In genomic region chr6:131501474-131501873, GRCm38 (mm10) we compare ENCODE assay signal across 23 mouse cellular contexts. TPM values are rescaled to one million over a fixed set of nuclear protein-coding genes. Genes with fewer than 3 reads are reported as not detected.
A peak's percentile ranks its signal among the peaks of the same experiment; 100 is the strongest.
DNase-seq lines count a peak whose midpoint lies in the region; ATAC-seq and TF ChIP-seq lines count a peak whose summit lies in the region.
"Not testable (repeated sequence)": the region's sequence is repeated elsewhere in the genome, so short reads cannot be mapped to it uniquely, and the experiment has no call there.
"Had no signal": no experiment of that assay in that cellular context is flagged by ENCODE, and none has a peak within 500 bp of the region (broad histone marks: within the 10 kb centered on the region; RNA-seq: fewer than 3 reads in every experiment).

No protein-coding gene starts in this region.

- TF ChIP-seq CTCF in E14TG2a.4 (conservative IDR thresholded peaks at IDR 0.05; ENCODE audit: low read length): peak; percentile 10; the same call in 1 of the 2 replicates
- not testable (repeated sequence) for TF ChIP-seq CTCF in G1E (IDR thresholded peaks at IDR 0.05; ENCODE audit: low read depth, low read length)

- H3K27me3 ChIP-seq in E14TG2a.4 (ENCODE audit: insufficient read depth, low read length); G1E (ENCODE audit: insufficient read depth, low read length): not testable (repeated sequence)

- H3K4me3 ChIP-seq in E14TG2a.4 (replicated peaks; ENCODE audit: low read length); G1E (ENCODE audit: low read depth, low read length): not testable (repeated sequence)

- DNase-seq in G1E (ENCODE audit: low spot score): not testable (repeated sequence)

- H3K9me3 ChIP-seq in E14TG2a.4 (ENCODE audit: low read length); G1E (replicated peaks): not testable (repeated sequence)

- not testable (repeated sequence) for H3K4me1 ChIP-seq in E14TG2a.4 (replicated peaks; ENCODE audit: low read depth, low read length); G1E (ENCODE audit: insufficient read depth, low read depth, low read length)

- ATAC-seq in G1E (ENCODE audit: extremely low read depth, insufficient number of reproducible peaks, low FRiP score, poor library complexity, severe bottlenecking): peak; percentile 57; the same call in 1 of the 2 replicates
- ATAC-seq in common myeloid progenitor, adult 5-6 weeks (replicated peaks; ENCODE audit: low read depth, poor library complexity, severe bottlenecking): peak; percentile 76; the same call in 1 of the 2 replicates
- ATAC-seq in granulocyte monocyte progenitor cell, adult 5-6 weeks (replicated peaks; ENCODE audit: poor library complexity, severe bottlenecking): peak; percentile 37
- ATAC-seq in megakaryocyte progenitor cell, adult 5-6 weeks (replicated peaks; ENCODE audit: poor library complexity): peak; percentile 83
- ATAC-seq in megakaryocyte-erythroid progenitor cell, adult 5-6 weeks (replicated peaks; ENCODE audit: low FRiP score, low TSS enrichment, poor library complexity, severe bottlenecking): peak; percentile 79

- not testable (repeated sequence) for H3K36me3 ChIP-seq in E14TG2a.4 (ENCODE audit: insufficient read depth, low read length); G1E (replicated peaks)

RNA-seq across cellular contexts. Expression of gene 5430401F13Rik, which starts 15.3 kb away (rescaled TPM):
- total RNA-seq in G1E (2014; fragmentation: Nextera tagmentation): not detected in 2 replicates
- not detected in 2 replicates for total RNA-seq in G1E (2017)
- not detected in 2 replicates for polyA plus RNA-seq in G1E (2012)
- not detected in 2 replicates for total RNA-seq in common myeloid progenitor, adult 5-6 weeks (2017)
- total RNA-seq in granulocyte monocyte progenitor cell, adult 5-6 weeks (2014; fragmentation: Nextera tagmentation): not detected in 2 replicates
- not detected in 2 replicates for total RNA-seq in granulocyte monocyte progenitor cell, adult 5-6 weeks (2017)
- total RNA-seq in megakaryocyte progenitor cell, adult 5-6 weeks (2015): not detected in 2 replicates
- total RNA-seq in megakaryocyte progenitor cell, adult 5-6 weeks (2017): not detected in 2 replicates
- not detected in 2 replicates for total RNA-seq in megakaryocyte-erythroid progenitor cell, adult 5-6 weeks (2014; fragmentation: Nextera tagmentation)
- not detected in 2 replicates for total RNA-seq in megakaryocyte-erythroid progenitor cell, adult 5-6 weeks (2017)
- total RNA-seq: adrenal gland, adult 18-20 months; adrenal gland, adult 2 months; adrenal gland, adult 8-10 months; adrenal gland, postnatal 10 days; adrenal gland, postnatal 14 days; adrenal gland, postnatal 25 days; adrenal gland, postnatal 36 days; adrenal gland, postnatal 4 days; CH12.LX; ES-E14; MEL had no signal
- polyA plus RNA-seq: activated CD4-positive, CD25-positive, alpha-beta regulatory T cell, adult 4 months; adrenal gland, adult 2 months; brain, embryonic 14.5 days; C2C12; CD4-positive, CD25-positive, alpha-beta regulatory T cell, adult 4 months; cerebellum, adult 2 months; Patski had no signal

RNA-seq across cellular contexts. Expression of gene Gm6619, which starts 15.3 kb away (rescaled TPM):
- total RNA-seq in G1E (2014; fragmentation: Nextera tagmentation) (not detected in 2 replicates), G1E (2017) (0.23 TPM in 1 of 2 replicates, not detected in the other)
- not detected in 2 replicates for polyA plus RNA-seq in G1E (2012)
- total RNA-seq in common myeloid progenitor, adult 5-6 weeks (2017): not detected in 2 replicates
- total RNA-seq in granulocyte monocyte progenitor cell, adult 5-6 weeks (2014; fragmentation: Nextera tagmentation): not detected in 2 replicates
- total RNA-seq in granulocyte monocyte progenitor cell, adult 5-6 weeks (2017): not detected in 2 replicates
- total RNA-seq in megakaryocyte progenitor cell, adult 5-6 weeks (2015): not detected in 2 replicates
- not detected in 2 replicates for total RNA-seq in megakaryocyte progenitor cell, adult 5-6 weeks (2017)
- total RNA-seq in megakaryocyte-erythroid progenitor cell, adult 5-6 weeks (2014; fragmentation: Nextera tagmentation): not detected in 2 replicates
- not detected in 2 replicates for total RNA-seq in megakaryocyte-erythroid progenitor cell, adult 5-6 weeks (2017)
- total RNA-seq: adrenal gland, adult 18-20 months; adrenal gland, adult 2 months; adrenal gland, adult 8-10 months; adrenal gland, postnatal 10 days; adrenal gland, postnatal 14 days; adrenal gland, postnatal 25 days; adrenal gland, postnatal 36 days; adrenal gland, postnatal 4 days; CH12.LX; ES-E14; MEL had no signal
- polyA plus RNA-seq: activated CD4-positive, CD25-positive, alpha-beta regulatory T cell, adult 4 months; adrenal gland, adult 2 months; brain, embryonic 14.5 days; C2C12; CD4-positive, CD25-positive, alpha-beta regulatory T cell, adult 4 months; cerebellum, adult 2 months; Patski had no signal
